Mouse (Mus musculus) left cerebral cortex, postnatal 14 days (tissue): ENCODE measurements around the gene Eif4a3. TPM values are rescaled to one million over a fixed set of nuclear protein-coding genes. Genes with fewer than 3 reads are reported as not detected.
"Not testable (repeated sequence)": the region's sequence is repeated elsewhere in the genome, so short reads cannot be mapped to it uniquely, and the experiment has no call there.

Experiments used
- DNase-seq, 2 experiments: peaks; one replicate each; pipeline ENCODE4 v3.0.0; 2021 to 2022; ENCODE audit warnings: low spot score in 2 of 2, mixed read lengths in 1 of 2
- intact Hi-C: fragments of 180-260 bp; cut with DNase I; formaldehyde crosslinking; loops from one replicate; pipeline ENCODE4 v1.15.1; 2025
- total RNA-seq, 2 experiments: library from RNA; stranded (reverse); gene quantifications; 2 replicates each; pipeline ENCODE4 v1.2.3; 2021

Gene Eif4a3
- total RNA-seq, 2 experiments from 2014 or later, result 84.6 to 92.1 TPM

DNA sequence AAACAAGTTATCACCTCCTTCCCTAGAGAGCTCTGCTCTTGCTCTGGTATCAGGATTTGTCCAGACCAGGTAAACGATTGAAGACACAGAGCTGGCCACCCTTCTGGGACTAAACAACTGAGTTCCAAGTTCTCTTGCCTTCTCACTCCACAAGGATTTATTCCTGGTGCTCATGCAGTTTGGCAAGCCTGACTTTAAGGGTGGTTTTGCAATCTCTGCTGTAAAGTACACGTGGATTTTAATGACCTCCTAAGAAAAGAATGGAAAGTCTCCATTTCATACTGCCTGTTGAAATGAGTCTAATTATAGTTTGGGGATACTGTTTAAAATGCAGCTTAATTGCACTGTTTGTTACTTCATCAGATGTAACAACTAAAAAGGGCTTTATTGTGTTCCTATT is 1.1 kb upstream of the Eif4a3 start:
- intact Hi-C loops, result loop anchor here (2.0 to 5.0 kb wide), 2 partner anchors 61 to 190 kb away; partner anchors contain the start of gene Endov

GRCm38 (mm10) chr11:119300246-119300935 is 502 bp upstream of the Eif4a3 start:
- DNase-seq, result no peak
- intact Hi-C loops, result loop anchor here (2.0 to 5.0 kb wide), 2 partner anchors 62 to 190 kb away; partner anchors contain the start of gene Endov

More for the DNA sequence above, 1.1 kb upstream of the Eif4a3 start:
- DNase-seq, result no peak

GRCm38 (mm10) chr11:119298917-119299316 is 972 bp downstream of the Eif4a3 start:
- no peak for DNase-seq
- intact Hi-C loops, result no loop called here

GRCm38 (mm10) chr11:119297996-119298395 is 1.9 kb downstream of the Eif4a3 start:
- DNase-seq, result no peak
- intact Hi-C loops, result no loop called here

- DNase-seq, intact Hi-C loops: not testable (repeated sequence)
Measured at GRCm38 (mm10) chr11:119292861-119293260, 7.0 kb downstream of the Eif4a3 start.

DNA sequence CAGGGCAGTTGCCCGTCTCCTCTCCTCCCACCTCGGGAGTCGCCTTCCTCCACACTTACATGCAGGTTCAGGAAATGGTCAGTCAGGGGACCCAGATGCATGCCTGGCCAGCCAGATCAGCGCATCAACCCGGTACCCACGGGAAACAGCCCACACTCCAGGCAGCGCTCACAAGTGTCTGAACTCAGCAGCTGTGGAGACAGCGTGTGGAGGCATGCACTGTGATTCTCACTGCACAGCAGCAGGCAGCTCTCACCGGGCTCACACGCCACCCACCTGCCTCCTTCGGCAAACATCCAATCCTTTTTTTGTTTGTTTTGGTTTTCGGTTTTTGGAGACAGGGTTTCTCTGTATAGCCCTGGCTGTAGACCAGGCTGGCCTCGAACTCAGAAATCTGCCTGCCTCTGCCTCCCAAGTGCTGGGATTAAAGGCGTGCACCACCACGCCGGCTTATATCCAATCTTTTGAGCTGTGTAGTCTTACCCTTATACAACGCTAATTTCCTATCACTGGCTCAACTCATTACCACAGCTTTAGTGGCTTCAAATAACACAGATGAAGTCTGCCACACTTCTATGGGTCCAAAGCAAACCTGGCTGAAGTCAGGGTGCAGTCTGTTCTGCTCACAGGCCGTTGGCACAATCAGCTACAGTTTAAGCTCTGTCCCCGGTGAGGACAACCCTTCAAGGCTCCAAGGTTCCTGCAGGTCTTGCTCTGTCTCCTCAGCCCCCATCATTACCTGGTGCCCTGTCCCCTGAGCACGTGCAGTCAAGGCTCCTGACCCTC is 12.5 kb downstream of the Eif4a3 start:
- intact Hi-C loops, result no loop called here
- DNase-seq, result peak in 1 of 2 experiments; percentile 54

GRCm38 (mm10) chr11:119285791-119286527 is 13.9 kb downstream of the Eif4a3 start:
- DNase-seq, result no peak
- intact Hi-C loops, result no loop called here

DNA sequence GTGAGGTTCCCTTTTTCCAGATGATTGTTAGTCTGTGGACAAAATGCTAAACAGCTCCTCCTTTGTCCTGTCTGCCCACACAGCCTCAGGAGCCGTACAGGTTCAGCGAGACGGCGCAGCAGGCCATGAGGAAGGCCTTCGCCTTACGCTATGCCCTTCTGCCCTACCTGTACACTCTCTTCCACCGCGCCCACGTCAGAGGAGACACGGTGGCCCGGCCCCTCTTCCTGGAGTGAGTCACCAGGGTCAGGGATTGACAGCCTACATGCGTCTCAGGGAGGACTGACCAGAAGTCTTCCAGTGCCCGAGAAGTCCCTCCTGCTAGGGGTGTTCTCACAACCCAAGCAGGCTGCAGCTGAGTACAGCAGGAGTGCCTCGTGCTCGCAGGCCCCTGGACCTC is 18.9 kb downstream of the Eif4a3 start:
- no peak for DNase-seq
- intact Hi-C loops, result no loop called here

DNA sequence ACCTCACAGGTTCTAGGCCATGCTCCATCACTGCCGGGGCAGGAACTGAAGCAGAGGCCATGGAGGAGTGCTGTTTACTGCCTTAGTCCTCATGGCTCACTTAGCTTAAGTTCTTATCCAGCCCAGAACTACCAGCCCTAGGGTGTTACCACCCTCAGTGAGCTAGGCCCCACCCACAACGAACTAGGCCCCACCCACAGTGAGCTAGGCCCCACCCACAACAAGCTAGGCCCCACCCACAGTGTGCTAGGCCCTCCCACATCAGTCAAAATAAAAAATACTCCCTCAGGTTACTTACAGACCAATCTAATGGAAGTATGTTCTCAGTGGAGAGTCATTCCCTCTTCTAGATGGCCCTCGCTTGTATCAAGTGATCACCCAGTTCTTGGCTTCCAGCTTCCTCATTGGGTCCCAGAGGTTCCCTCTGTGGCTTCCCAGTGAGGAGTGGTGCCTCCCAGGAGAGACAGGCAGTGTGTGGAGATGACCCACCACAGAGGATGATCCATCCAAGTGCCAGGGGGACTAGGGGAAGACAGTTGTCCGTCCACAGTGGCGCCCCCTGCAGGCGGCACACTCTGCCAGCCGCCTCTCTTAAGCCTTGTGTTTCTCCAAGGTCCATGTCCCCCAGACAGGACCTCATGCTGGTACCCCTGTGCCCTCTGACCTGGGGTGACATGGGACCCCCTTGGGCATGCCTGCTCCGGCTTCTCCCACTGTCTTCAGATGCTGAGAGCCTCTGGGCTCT is 26.5 kb downstream of the Eif4a3 start:
- intact Hi-C loops, result no loop called here
- no peak for DNase-seq

DNA sequence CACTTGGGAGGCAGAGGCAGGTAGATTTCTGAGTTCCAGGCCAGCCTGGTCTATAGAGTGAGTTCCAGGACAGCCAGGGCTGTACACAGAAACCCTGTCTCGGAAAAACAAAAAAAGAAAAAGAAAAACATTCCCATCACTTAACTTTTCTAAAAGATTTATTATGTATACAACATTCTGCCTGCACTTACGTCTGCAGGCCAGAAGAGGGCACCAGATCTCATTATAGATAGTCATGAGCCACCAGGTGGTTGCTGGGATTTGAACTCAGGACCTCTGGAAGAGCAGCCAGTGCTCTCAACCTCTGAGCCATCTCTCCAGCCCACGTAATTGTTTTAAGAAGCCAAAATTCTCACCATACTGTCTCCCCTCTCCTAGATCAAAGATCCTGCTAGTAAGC is 27.4 kb downstream of the Eif4a3 start:
- intact Hi-C loops, DNase-seq: not testable (repeated sequence)

DNA sequence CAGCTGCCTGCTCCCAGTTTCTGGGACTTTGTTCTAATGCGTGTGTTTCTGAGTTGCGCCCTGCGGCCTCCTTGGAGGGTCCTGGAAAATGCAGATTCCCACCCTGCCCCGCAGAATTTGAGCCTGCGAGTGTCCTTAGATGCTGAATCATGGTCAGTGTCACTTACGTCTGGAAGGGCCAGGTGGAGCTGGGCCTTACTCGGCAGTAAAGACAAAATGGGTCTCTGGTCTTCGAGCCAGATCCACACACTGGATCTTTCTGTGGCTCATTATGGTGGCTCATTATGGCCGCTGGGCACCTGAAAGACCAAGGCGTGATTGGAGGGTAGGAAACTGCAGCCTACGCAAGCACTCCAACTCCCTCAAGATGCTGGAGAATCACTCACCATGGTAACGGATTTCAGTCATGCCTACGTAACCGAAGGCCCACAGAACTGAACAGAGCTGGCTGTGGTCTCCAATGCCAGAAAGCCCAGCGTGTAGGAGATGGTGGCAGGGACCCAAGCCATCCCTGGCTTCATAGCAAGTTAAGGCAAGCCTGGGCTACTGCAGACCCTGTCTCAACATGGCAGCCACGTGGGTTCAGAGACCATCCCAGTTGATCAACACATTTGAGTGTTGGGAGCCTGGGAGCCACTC is 31.2 kb downstream of the Eif4a3 start:
- intact Hi-C loops, result no loop called here
- DNase-seq, result peak; percentile 64 to 77

DNA sequence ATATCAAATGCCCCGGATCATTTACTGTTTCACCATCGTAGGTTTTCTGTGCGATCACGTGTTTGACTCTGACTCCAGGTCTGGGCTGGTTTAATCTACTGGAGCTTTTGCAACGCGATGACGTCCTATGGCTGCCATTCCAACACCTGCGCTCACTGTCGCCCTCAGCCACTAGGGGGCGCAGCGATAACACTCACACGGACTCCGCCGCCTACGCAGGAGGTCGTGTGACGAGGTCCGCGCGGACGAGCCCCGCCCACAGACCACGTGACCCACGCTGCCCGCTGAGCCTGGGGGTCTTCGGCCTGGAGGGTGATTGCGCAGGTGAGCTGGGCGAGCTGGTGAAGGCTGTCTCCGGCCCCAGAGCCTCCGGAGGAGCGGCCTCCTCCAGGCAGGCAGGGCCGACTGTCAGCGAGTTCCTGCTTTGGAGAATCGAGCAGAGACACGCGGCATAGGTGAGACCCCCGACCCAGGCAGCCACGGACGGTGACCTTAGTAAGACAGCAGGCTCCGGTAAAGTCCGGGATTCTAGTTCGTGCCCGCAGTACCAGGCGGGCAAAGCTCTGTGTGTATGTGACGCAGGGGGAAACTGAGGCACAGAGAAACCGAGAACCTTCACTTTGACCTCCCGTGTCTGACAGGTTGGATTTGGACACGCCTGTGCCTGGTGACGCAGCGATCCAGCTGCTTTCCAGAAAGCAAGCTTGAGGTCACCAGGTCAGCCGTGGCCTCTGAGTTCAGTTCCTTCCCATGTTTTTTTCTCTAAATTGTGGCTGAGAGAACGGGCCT is 31.9 kb downstream of the Eif4a3 start, which contains the start of gene Gaa:
TSS of gene Gaa (plus strand) at position 120 of the 789 bp plus-strand sequence.
- peak; percentile 97 to 98 for DNase-seq
- intact Hi-C loops, result no loop called here

- intact Hi-C loops, result no loop called here
- DNase-seq, result peak; percentile 50 to 66
Measured at GRCm38 (mm10) chr11:119267241-119267674, 32.6 kb downstream of the Eif4a3 start.

GRCm38 (mm10) chr11:119265811-119266210 is 34.1 kb downstream of the Eif4a3 start:
- no peak for DNase-seq
- intact Hi-C loops, result no loop called here

DNA sequence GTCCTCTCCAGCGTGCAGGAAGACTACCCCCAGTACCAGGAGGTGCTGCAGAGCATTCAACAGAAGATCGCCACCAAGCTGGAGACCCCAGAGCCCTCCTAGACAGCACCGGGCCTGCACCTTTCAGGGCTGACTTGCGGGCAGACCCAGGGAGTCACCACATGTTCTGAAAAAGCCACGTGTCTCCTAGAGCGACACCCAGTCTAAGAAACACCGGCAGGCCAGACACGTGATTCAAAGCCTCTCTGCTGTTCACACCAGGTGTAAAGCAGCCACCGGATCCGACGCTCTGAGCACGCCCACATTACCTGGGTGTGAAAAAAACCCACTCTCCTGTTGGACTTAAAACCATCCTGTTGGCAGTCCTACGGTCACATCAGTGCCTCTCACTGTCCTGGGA is 35.5 kb downstream of the Eif4a3 start:
- no peak for DNase-seq
- intact Hi-C loops, result no loop called here

DNA sequence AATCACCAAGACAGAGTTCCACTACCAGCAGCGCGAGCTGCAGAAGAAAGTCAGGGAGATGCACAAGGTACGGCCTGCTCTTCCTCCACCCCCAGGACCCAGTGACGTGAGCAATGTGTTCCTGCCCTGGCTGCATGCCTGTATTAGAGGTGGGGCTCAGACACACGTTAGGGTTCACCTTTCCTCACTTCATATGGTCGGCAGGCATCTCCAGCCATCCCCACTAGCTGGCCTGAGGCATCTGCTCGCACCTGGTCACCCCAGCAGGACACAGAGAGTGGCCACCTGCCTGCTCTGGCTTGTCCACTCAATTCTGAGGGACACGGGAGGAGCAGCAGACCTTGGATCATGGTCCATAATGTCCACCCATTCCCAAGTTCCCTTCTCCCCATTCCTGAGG is 39.9 kb downstream of the Eif4a3 start:
- intact Hi-C loops, result no loop called here
- DNase-seq, result no peak

GRCm38 (mm10) chr11:119258572-119259322 is 41.1 kb downstream of the Eif4a3 start:
- intact Hi-C loops, result no loop called here
- DNase-seq, result peak; percentile 64 to 66
